Mouse (Mus musculus) regulatory T cell (primary cell): ENCODE results near the gene Glod4.

Experiments
- in situ Hi-C: fragments of 300-600 bp; cut with MboI, MseI; formaldehyde crosslinking; loops from one replicate; pipeline ENCODE4 v1.15.1; 2025; ENCODE audit warnings: high pct_unique_total_duplicates

Glod4 gene

GRCm38 (mm10) chr11:76242901-76243810 is at the start of gene Glod4, which contains the start of gene Mrm3:
TSS of gene Glod4 (minus strand) at chr11:76243725.
TSS of gene Mrm3 (plus strand) at chr11:76243715.
- in situ Hi-C loops = no loop called here

DNA sequence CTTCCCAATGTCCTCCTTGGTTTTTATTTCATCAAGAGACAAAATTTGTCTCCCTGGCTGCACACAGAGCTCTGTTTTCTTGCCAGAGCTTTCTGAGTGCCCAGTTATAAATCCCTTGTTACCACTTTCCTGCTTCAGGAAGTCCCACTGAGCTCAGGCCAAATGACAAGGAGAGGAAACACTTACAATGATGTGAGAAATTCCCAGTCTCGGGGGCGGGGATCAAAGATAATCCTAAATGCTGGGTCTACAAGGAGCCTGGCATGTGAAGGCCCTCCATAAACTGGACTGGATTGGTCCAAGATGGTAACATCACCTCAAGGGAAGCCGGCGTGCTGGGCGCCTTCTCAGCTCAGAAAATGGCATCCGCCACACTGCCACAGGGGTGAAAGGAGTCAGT is 49.3 kb upstream of the Glod4 start:
- in situ Hi-C loops = no loop called here

- in situ Hi-C loops = no loop called here
Measured at GRCm38 (mm10) chr11:76292398-76292797, 48.9 kb upstream of the Glod4 start.

- in situ Hi-C loops = no loop called here
Measured at GRCm38 (mm10) chr11:76291960-76292359, 48.4 kb upstream of the Glod4 start.

- in situ Hi-C loops = no loop called here
Measured at GRCm38 (mm10) chr11:76290367-76290766, 46.8 kb upstream of the Glod4 start.

DNA sequence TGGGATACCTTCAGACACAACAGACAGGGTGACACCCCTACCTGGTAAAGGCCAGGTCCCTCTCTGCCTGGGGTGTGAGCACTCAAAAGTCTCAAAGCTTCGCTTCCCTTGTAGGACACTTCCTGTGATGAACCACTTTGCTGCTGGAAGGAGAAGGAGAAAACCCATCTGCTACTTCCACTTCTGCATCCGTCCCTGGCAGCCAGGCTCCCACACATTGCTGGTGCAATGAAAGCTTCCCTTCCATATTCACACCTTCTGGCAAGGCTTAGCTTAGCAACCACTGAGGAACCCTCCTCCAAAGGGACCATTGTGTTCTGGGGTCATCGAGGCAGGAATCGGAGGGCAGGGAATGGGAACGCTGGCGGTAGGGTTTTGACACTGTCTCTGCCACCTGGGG is 45.1 kb upstream of the Glod4 start:
- in situ Hi-C loops = no loop called here

DNA sequence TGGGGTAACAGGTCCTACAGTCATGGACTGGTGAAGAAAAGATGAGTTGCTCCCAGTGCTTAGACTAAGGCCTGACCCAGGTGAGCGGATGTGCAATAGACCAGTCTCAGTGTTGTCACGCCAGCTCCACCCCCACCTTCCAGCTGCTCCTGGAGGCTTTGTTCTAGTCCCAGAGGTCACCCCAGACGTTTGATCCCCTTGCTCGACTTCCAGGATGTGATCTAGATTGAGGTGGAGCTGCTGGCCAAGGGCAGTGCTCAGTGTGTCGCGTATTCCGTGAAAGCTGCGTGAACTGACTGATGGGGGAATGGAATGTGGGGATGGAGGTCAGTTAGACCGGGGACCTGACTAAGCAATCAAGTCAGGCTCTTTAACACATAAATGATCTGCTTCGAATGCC is 43.8 kb upstream of the Glod4 start:
- in situ Hi-C loops = no loop called here

GRCm38 (mm10) chr11:76286534-76287126 is 43.1 kb upstream of the Glod4 start:
- in situ Hi-C loops = no loop called here

DNA sequence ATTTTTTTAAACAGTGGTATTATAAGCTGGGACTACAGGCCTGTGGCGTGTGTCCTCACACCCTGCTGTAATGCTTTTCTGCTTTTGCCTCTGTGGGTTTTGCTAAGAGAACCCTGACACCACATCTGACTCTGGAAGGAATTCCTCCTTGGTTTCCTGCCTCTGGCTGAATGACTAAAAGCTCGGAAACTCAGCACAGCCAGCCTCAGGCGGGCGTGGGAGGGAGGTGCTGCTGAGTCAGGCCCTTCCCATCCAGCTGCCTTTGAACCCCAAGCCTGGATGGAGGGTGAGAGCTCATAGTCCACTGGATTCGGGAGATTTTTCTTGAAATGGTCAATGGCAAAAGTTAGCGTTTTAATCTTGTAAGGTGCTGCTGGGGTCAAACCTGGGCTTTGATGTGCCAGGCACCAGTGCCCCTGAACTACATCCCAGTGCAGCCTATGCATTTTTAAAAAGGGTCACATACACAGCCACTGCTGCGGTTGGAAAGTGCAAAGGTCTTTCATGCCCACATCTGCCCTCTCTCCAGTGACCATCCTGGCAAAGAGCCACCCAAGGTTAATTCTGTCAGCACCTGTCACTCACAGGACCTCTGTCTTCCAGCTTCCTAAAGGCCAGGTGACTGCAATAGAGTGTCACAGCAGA is 42.0 kb upstream of the Glod4 start:
- in situ Hi-C loops = no loop called here

GRCm38 (mm10) chr11:76283841-76284240 is 40.3 kb upstream of the Glod4 start:
- in situ Hi-C loops = no loop called here

DNA sequence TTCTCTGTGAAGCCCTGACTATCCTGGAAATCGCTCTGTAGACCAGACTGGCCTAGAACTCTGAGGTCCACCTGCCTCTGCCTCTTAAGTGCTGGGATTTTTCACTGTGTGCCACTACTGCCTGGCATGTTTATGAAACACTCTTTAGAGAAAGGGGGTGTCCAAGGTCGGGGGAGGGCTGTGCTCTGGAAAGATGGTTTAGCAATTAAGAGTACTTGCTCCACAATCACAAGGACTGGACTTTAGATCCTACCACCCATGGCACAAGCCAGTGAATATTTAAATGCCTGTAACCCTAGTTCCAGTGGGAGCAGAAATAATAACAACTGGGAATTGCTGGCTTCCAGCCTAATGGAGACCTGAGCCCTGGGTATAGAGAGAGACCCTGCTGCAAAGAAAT is 36.4 kb upstream of the Glod4 start:
- in situ Hi-C loops = no loop called here

- in situ Hi-C loops = no loop called here
Measured at GRCm38 (mm10) chr11:76278960-76279852, 35.7 kb upstream of the Glod4 start.

- in situ Hi-C loops = no loop called here
Measured at GRCm38 (mm10) chr11:76272440-76272839, 28.9 kb upstream of the Glod4 start.

DNA sequence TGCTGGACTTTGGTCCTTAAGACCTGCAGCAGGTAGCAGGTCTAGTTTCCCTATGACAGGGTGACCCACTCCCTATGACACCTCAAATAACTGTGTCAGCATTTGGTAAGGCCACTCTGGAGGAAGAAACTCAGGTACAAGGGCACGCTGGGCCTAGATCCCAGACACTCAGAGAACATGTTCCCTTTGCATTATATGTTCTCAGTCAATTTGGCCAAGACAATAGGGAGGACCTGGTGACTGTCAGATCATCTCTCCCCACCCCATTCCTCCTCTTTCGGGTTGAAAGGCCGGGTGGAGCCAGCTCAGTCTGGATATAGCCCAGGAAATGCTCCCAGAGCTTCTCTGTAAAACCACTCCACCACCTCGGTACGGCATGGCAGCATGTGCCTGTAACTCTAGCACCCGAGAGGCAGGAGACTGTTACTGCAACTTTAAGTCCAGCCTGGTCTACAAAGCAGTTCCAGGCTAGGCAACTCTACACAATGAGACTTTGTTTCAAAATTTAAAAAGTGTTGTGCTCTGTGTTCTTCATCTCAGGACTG is 25.1 kb upstream of the Glod4 start:
- in situ Hi-C loops = no loop called here

DNA sequence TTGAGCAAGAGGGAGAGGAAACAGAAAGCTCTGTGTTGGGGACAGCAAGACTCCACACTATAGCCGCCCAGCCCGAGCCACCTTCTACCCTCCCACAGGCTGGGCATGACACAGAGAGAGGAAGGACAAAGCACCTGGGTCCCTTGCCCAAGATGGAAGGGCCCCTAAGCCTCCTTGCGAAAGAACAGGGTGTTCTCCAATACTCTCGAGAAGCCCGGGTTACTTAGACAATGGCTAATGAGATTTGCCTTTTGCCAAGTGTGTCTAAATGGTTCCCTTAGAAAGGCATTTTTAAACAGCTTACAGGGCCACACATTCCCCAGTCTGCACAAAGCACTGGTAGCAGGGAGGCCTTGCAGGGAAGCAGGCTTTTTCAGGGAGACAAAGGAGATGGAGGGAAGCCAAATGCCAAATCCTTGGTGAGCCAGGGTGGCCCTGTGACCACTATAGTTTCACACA is 24.5 kb upstream of the Glod4 start:
- in situ Hi-C loops = no loop called here

- in situ Hi-C loops = no loop called here
Measured at GRCm38 (mm10) chr11:76267550-76267949, 24.0 kb upstream of the Glod4 start.

GRCm38 (mm10) chr11:76262611-76263351 is 19.3 kb upstream of the Glod4 start:
- in situ Hi-C loops = no loop called here

DNA sequence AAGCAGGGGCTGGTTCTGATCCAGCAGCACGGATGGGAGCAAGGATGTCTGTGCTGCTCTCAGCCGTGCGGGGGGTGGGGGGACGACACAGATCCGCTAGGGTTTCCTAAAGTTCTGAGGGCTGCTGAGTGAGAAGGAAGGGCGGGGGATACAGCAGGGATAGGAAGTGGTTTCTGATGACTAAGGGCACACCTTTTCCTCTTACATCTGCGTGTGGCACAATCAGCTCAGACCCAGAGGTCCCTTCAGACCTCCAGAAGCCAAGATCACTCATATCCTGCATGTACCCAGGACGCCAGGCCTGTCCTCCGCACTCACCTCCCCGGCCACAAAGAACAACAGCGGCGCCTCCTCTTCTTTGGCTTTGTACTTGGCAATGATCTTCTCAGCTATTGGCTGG is 17.7 kb upstream of the Glod4 start:
- in situ Hi-C loops = no loop called here

DNA sequence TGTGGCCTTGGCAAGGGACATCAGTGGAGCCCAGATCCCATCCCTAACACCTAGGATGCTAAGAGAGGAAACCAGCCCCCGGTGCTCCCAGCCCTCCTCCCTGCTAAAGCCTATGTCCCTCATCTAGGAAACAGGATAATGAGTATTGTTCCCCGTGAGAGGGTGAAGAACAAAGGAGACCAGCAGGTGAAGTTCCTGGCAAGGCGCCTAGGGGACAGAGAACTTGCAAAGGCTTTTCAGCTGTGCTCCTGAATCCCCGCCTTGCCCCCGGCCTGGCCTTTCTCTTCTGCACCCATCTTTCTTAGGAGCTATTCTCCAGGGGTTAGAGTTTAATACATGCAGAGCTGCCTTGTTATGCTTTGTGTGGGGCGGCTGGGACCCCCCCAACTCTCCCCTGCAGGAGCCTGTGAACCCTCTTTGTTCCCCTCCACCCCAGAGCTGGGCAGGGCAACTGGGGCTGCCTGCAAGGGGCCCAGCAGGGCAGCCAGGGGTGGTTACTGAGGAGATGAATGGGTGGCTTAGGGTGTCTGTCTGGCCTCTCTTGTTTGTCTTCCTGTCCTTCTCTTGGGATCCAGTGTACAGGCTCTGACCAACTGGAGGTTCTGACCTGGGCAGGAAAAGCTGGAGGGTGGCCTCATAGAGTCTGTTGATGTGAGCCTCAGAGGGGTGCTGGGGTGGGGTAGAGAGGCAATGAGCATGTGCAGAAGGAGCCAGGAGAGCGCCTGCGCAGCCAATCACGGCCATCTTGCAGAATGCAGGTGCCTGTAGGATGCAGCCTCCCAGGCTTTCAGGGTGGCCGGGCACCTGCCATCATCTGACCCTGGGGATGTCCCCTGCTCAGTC is 16.9 kb upstream of the Glod4 start:
- in situ Hi-C loops = no loop called here
